Mouse (Mus musculus): ENCODE data around the gene Ptch1.

DNA sequence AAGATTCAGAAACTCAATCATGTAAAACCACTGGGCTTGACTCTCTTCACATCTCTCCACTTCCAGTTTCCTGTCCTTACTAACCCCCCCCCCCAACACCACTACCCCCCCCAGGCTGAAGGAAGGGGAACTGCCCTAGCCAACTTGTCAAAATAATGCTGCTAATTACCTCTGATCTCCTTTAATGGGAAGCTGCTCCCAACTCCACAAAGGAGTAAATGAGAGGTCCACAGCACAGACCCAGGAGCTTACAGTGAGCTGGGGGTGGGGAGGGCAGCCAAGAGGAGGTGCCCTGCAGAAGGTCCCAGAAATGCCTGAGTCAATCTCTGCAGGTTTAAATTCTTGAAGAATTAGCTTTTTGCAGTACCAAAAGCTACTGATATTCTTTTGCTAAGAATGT lies 2.9 kb downstream of the Ptch1 start:
- TF ChIP-seq SRF (IDR thresholded peaks at IDR 0.05; ENCODE audit: control insufficient read depth, insufficient read length, low read depth) (no peak), POLR2A (IDR thresholded peaks at IDR 0.05; ENCODE audit: insufficient read length, low read depth) (no peak), MYOD1 (IDR thresholded peaks at IDR 0.05; ENCODE audit: control insufficient read depth in 1 of 3, insufficient read length in 2 of 3, low read depth in 2 of 3) (no peak), MAX (IDR thresholded peaks at IDR 0.05; ENCODE audit: low read depth) (no peak), POLR2AphosphoS2 (IDR thresholded peaks at IDR 0.05; ENCODE audit: insufficient read length, low read depth) (no peak), TCF3 (IDR thresholded peaks at IDR 0.05; ENCODE audit: insufficient read length, low read depth) (no peak), MYOG (IDR thresholded peaks at IDR 0.05; ENCODE audit: control insufficient read depth in 1 of 3, insufficient read depth in 1 of 3, insufficient read length in 2 of 3, low read depth in 2 of 3) (no peak), E2F4 (IDR thresholded peaks at IDR 0.05; ENCODE audit: insufficient read depth) (no peak), TCF12 (IDR thresholded peaks at IDR 0.05; ENCODE audit: insufficient read depth, poor library complexity, severe bottlenecking) (no peak), USF1 (IDR thresholded peaks at IDR 0.05; ENCODE audit: low read depth) (no peak), REST (IDR thresholded peaks at IDR 0.05; ENCODE audit: insufficient read depth, insufficient read length) (no peak), CEBPB (IDR thresholded peaks at IDR 0.05; ENCODE audit: insufficient read depth, poor library complexity, severe bottlenecking) (no peak)

All from myocyte (in vitro differentiated cells).